Mouse (Mus musculus): ENCODE measurements around the gene Slc24a4. TPM values are rescaled to one million over a fixed set of nuclear protein-coding genes. Genes with fewer than 3 reads are reported as not detected.

Gene Slc24a4
- 4.3 TPM for polyA plus RNA-seq (2014; fragmentation: Illumina TruSeq; extraction: RNeasy Lipid Tissue Mini Kit (QIAGEN cat#74804); ENCODE audit: insufficient read depth, low read depth, low replicate concordance)

GRCm38 (mm10) chr12:102128081-102128790, at the start of gene Slc24a4:
Slc24a4 (plus strand) TSS chr12:102128733.

GRCm38 (mm10) chr12:102282763-102283482, 154.4 kb downstream of the Slc24a4 start, which contains the start of gene Rin3:
Rin3 (plus strand) TSS chr12:102283048.

Other genes starting within 250 kb of the Slc24a4 start
- 4.8 TPM for gene Trip11, start 215.5 kb upstream of the Slc24a4 start, polyA plus RNA-seq (2014; fragmentation: Illumina TruSeq; extraction: RNeasy Lipid Tissue Mini Kit (QIAGEN cat#74804); ENCODE audit: insufficient read depth, low read depth, low replicate concordance)
- 8.9 TPM for gene Atxn3, start 170.5 kb upstream of the Slc24a4 start, polyA plus RNA-seq (2014; fragmentation: Illumina TruSeq; extraction: RNeasy Lipid Tissue Mini Kit (QIAGEN cat#74804); ENCODE audit: insufficient read depth, low read depth, low replicate concordance)
- 8.0 TPM for gene Cpsf2, start 152.7 kb upstream of the Slc24a4 start, polyA plus RNA-seq (2014; fragmentation: Illumina TruSeq; extraction: RNeasy Lipid Tissue Mini Kit (QIAGEN cat#74804); ENCODE audit: insufficient read depth, low read depth, low replicate concordance)
- 27.7 TPM for gene Rin3, start 154.3 kb downstream of the Slc24a4 start, polyA plus RNA-seq (2014; fragmentation: Illumina TruSeq; extraction: RNeasy Lipid Tissue Mini Kit (QIAGEN cat#74804); ENCODE audit: insufficient read depth, low read depth, low replicate concordance)